26 mouse cellular contexts compared by ENCODE assay signal in genomic region chr6:93070916-93071315, GRCm38 (mm10).
"Had no signal": no experiment of that assay in that cellular context is flagged by ENCODE, and none has a peak within 500 bp of the region (broad histone marks: within the 10 kb centered on the region; RNA-seq: fewer than 3 reads in every experiment).

No protein-coding gene starts in this region.

- H3K9ac ChIP-seq: heart, embryonic 12.5 days; hindbrain, embryonic 13.5 days; hindbrain, embryonic 15.5 days; kidney, embryonic 15.5 days; limb, embryonic 12.5 days; liver, embryonic 13.5 days; liver, embryonic 15.5 days had no signal

- H3K4me2 ChIP-seq: heart, embryonic 12.5 days; hindbrain, embryonic 13.5 days; hindbrain, embryonic 15.5 days; kidney, embryonic 15.5 days; limb, embryonic 12.5 days; liver, embryonic 11.5 days; liver, embryonic 13.5 days; liver, embryonic 15.5 days had no signal

- DNase-seq: gastrocnemius, postnatal 14 days; gastrocnemius, postnatal 36 days; heart, adult 18-20 months; heart, postnatal 14 days; heart, postnatal 36 days; kidney, adult 11 months; kidney, adult 2 months; kidney, adult 9 months; kidney, postnatal 14 days; kidney, postnatal 36 days; layer of hippocampus, adult 9-11 months; layer of hippocampus, postnatal 36 days; left cerebral cortex, postnatal 4 days; liver; liver, embryonic 13.5 days had no signal

- H3K9me3 ChIP-seq: heart, embryonic 10.5 days; heart, embryonic 12.5 days; hindbrain, embryonic 13.5 days; hindbrain, embryonic 15.5 days; kidney, embryonic 15.5 days; limb, embryonic 12.5 days; liver, embryonic 13.5 days; liver, embryonic 15.5 days had no signal

- H3K4me3 ChIP-seq: heart, embryonic 10.5 days; heart, embryonic 12.5 days; hindbrain, embryonic 13.5 days; hindbrain, embryonic 15.5 days; kidney, embryonic 15.5 days; limb, embryonic 12.5 days; liver, embryonic 13.5 days; liver, embryonic 15.5 days had no signal

- H3K27me3 ChIP-seq: heart, embryonic 12.5 days; hindbrain, embryonic 13.5 days; hindbrain, embryonic 15.5 days; kidney, embryonic 15.5 days; limb, embryonic 12.5 days; liver, embryonic 13.5 days; liver, embryonic 15.5 days had no signal

- H3K36me3 ChIP-seq: heart, embryonic 10.5 days; heart, embryonic 12.5 days; hindbrain, embryonic 13.5 days; hindbrain, embryonic 15.5 days; kidney, embryonic 15.5 days; limb, embryonic 12.5 days; liver, embryonic 13.5 days; liver, embryonic 15.5 days had no signal

- H3K4me1 ChIP-seq: liver, embryonic 13.5 days; liver, embryonic 15.5 days had no signal

- H3K27ac ChIP-seq: heart, embryonic 10.5 days; hindbrain, embryonic 13.5 days; hindbrain, embryonic 15.5 days; hindbrain, postnatal 0 days; kidney, embryonic 15.5 days; kidney, postnatal 0 days; limb, embryonic 12.5 days; liver, embryonic 13.5 days; liver, embryonic 15.5 days had no signal

- ATAC-seq: hindbrain, postnatal 0 days; intestine, embryonic 16.5 days had no signal
